Mouse (Mus musculus) forebrain, embryonic 11.5 days (tissue): ENCODE measurements around the gene Cnr1. TPM values are rescaled to one million over a fixed set of nuclear protein-coding genes. Genes with fewer than 3 reads are reported as not detected.
A peak's percentile ranks its signal among the peaks of the same experiment; 100 is the strongest.

Experiments
- ATAC-seq: fragments of 200-750 bp; cut with Nextera tagmentation; replicated peaks from 2 replicates; pipeline ENCODE4 v1.8.0; 2017; ENCODE audit warnings: moderate TSS enrichment; ENCODE audit not compliant: low FRiP score
- DNase-seq: peaks from one replicate; pipeline ENCODE4 v3.0.0-alpha.2; 2017; ENCODE audit warnings: low spot score
- H3K27ac ChIP-seq: fragments of 300-500 bp; sonication (generic); 2 replicates; pipeline ENCODE4 v1.5.1; 2014; ENCODE audit warnings: low read depth, low read length
- H3K27me3 ChIP-seq: fragments of 300-500 bp; sonication (generic); 2 replicates; pipeline ENCODE4 v1.6.1; 2014; ENCODE audit warnings: mild to moderate bottlenecking, low read length, mixed read lengths; ENCODE audit not compliant: control insufficient read depth, insufficient read depth
- H3K36me3 ChIP-seq: fragments of 300-500 bp; sonication (generic); 2 replicates; pipeline ENCODE4 v1.6.1; 2014; ENCODE audit warnings: mild to moderate bottlenecking, low read length, moderate library complexity, mixed read lengths; ENCODE audit not compliant: control insufficient read depth, insufficient read depth
- H3K4me1 ChIP-seq: fragments of 300-500 bp; sonication (generic); replicated peaks from 2 replicates; pipeline ENCODE4 v1.6.1; 2014; ENCODE audit warnings: low read length, mixed read lengths; ENCODE audit not compliant: control insufficient read depth, insufficient read depth
- H3K4me2 ChIP-seq: fragments of 300-500 bp; sonication (generic); 2 replicates; pipeline ENCODE4 v1.6.1; 2014; ENCODE audit warnings: low read depth, mild to moderate bottlenecking, low read length, moderate library complexity, mixed read lengths; ENCODE audit not compliant: severe bottlenecking
- H3K4me3 ChIP-seq: fragments of 300-500 bp; sonication (generic); 2 replicates; pipeline ENCODE4 v1.5.1; 2014; ENCODE audit warnings: low read depth, low read length
- H3K9ac ChIP-seq: fragments of 300-500 bp; sonication (generic); 2 replicates; pipeline ENCODE4 v1.6.1; 2014; ENCODE audit warnings: low read length
- H3K9me3 ChIP-seq: fragments of 300-500 bp; sonication (generic); 2 replicates; pipeline ENCODE4 v1.6.1; 2016; ENCODE audit warnings: low read length, mixed read lengths; ENCODE audit not compliant: control insufficient read depth
- WGBS: fragments of 180-500 bp; shearing (Covaris S2); extraction: QIAGEN DNeasy Blood & Tissue Kit; methylation state at CpG from one replicate; pipeline ENCODE4 v1.1.7; 2014; 5-methylcytosine and 5-hydroxymethylcytosine counted together
- polyA plus RNA-seq: library from polyadenylated mRNA; unstranded; fragments of >200 nt; fragmentation: Nextera tagmentation; extraction: Ambion mirVana; gene quantifications from 2 replicates; pipeline ENCODE4 v1.2.1, GENCODE M21; 2014

Gene Cnr1
- polyA plus RNA-seq = 14.9 and 16.1 TPM in 2 replicates

DNA sequence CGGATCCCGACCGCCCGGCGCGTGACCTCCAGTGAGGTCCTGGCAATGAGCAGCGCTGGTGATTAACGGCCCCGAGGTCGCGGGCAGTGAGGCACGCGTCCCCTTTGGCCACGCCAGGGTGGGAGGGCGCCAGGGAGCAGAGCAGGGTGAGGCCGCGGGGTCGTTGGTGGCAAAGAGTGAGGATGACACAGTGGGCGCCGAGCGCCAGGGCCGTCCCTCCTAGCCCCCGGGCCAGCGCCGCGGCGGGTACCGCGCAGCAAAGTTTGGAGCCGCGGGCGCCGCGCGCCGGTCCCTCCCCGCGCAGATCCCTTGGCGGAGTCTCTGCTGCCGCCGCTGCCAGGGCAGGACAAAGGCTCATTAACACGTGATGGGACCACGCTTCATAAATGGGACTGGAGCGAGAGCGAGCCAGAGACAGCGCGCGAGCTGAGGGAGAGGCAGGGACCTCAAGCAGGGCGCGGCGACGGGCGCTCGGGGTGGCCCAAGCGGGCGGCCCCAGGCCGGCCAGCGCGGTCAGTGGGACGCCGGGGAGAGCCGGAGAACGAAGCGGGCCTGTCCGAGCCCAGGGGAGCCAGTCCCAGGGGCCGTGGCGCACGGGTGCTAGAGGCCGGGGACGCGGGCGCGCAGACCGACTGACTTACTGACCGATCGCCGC is at the start of gene Cnr1:
Cnr1 (plus strand) TSS at position 360 of the 655 bp plus-strand sequence.
- peaks cover 27% of the 10 kb centered on the region for H3K27me3 ChIP-seq
- WGBS = under 1% methylated on average over 65 of the region's 77 CpGs

DNA sequence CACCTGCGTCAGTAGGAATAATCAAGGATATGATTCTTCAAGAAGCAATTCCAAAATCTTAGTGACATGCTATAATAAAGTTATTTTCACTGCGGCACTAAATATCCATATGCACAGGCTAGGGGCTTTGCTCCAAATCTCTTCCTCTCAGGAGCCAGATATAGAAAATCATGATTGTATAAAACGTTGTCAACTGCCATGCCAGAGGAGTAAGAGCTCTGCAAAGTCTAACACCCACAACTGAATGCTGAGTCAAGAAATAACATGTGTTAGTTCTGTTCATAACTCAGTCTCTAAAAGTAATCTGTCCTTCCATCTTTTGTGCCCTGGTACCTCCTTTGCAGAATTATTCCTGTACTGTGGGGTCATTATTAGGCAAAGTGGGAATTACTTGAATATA is 44.4 kb upstream of the Cnr1 start:
- no peaks in the 10 kb centered on the region for H3K27me3 ChIP-seq
- no peaks in the 10 kb centered on the region for H3K9me3 ChIP-seq
- no peaks in the 10 kb centered on the region for H3K36me3 ChIP-seq
- no peak overlapping the region for H3K9ac ChIP-seq
- no peak overlapping the region for H3K4me2 ChIP-seq
- WGBS = 89% methylated on average over 3 of the region's 3 CpGs
- no peaks in the 10 kb centered on the region for H3K4me1 ChIP-seq
- H3K27ac ChIP-seq = no peak overlapping the region
- no peak overlapping the region for H3K4me3 ChIP-seq
- DNase-seq (no peak), ATAC-seq (no peak)

More for the DNA sequence above, at the start of gene Cnr1:
- H3K9me3 ChIP-seq = no peaks in the 10 kb centered on the region
- peak; percentile 85 for DNase-seq
- H3K9ac ChIP-seq = peak within 1 kb of the TSS; percentile 77
- H3K36me3 ChIP-seq = no peaks in the 10 kb centered on the region
- peak within 1 kb of the TSS; percentile 55 for H3K4me3 ChIP-seq
- peak within 1 kb of the TSS; percentile 89 for H3K4me2 ChIP-seq
- peak; percentile 93 for ATAC-seq
- H3K4me1 ChIP-seq = no peaks in the 10 kb centered on the region; the same call in 1 of the 2 replicates
- H3K27ac ChIP-seq = peak within 1 kb of the TSS; percentile 81

GRCm38 (mm10) chr4:33886026-33886425 is 38.4 kb upstream of the Cnr1 start:
- Histone ChIP-seq H3K9ac (no peak overlapping the region), H3K27me3 (no peaks in the 10 kb centered on the region), H3K4me2 (no peak overlapping the region), H3K36me3 (no peaks in the 10 kb centered on the region), H3K9me3 (no peaks in the 10 kb centered on the region), H3K4me3 (no peak overlapping the region), H3K4me1 (no peaks in the 10 kb centered on the region), H3K27ac (no peak overlapping the region)
- ATAC-seq (no peak), DNase-seq (no peak)
- 88% methylated on average over 3 of the region's 3 CpGs for WGBS

GRCm38 (mm10) chr4:33889976-33890375 is 34.4 kb upstream of the Cnr1 start:
- Histone ChIP-seq H3K27me3 (no peaks in the 10 kb centered on the region), H3K9ac (no peak overlapping the region), H3K4me3 (no peak overlapping the region), H3K9me3 (no peaks in the 10 kb centered on the region), H3K4me1 (no peaks in the 10 kb centered on the region), H3K36me3 (no peaks in the 10 kb centered on the region), H3K4me2 (no peak overlapping the region), H3K27ac (no peak overlapping the region)
- WGBS = 96% methylated on average over 2 of the region's 2 CpGs
- no peak for DNase-seq
- no peak for ATAC-seq

- Histone ChIP-seq H3K9ac (no peak overlapping the region), H3K27ac (no peak overlapping the region), H3K27me3 (no peaks in the 10 kb centered on the region), H3K4me3 (no peak overlapping the region), H3K9me3 (no peaks in the 10 kb centered on the region), H3K4me1 (no peaks in the 10 kb centered on the region), H3K36me3 (no peaks in the 10 kb centered on the region), H3K4me2 (no peak overlapping the region)
- ATAC-seq (no peak), DNase-seq (no peak)
- 82% methylated on average over 7 of the region's 7 CpGs for WGBS
These were observed 32.1 kb upstream of the Cnr1 start for GRCm38 (mm10) chr4:33892178-33892869.

- no peaks in the 10 kb centered on the region for H3K27me3 ChIP-seq
- WGBS = 83% methylated on average over 7 of the region's 7 CpGs
- H3K9me3 ChIP-seq = no peaks in the 10 kb centered on the region
- no peak overlapping the region for H3K4me3 ChIP-seq
- DNase-seq = peak; percentile 42
- H3K36me3 ChIP-seq = no peaks in the 10 kb centered on the region
- no peak overlapping the region for H3K4me2 ChIP-seq
- H3K4me1 ChIP-seq = no peaks in the 10 kb centered on the region
- no peak for ATAC-seq
- no peak overlapping the region for H3K9ac ChIP-seq
- H3K27ac ChIP-seq = no peak overlapping the region
These were observed 30.6 kb upstream of the Cnr1 start for GRCm38 (mm10) chr4:33893841-33894240.

- Histone ChIP-seq H3K9ac (no peak overlapping the region), H3K27ac (no peak overlapping the region), H3K27me3 (no peaks in the 10 kb centered on the region), H3K4me2 (no peak overlapping the region), H3K4me3 (no peak overlapping the region), H3K4me1 (no peaks in the 10 kb centered on the region), H3K9me3 (no peaks in the 10 kb centered on the region), H3K36me3 (no peaks in the 10 kb centered on the region)
- no peak for DNase-seq
- 84% methylated on average over 8 of the region's 8 CpGs for WGBS
- ATAC-seq = no peak
These were observed 29.3 kb upstream of the Cnr1 start for GRCm38 (mm10) chr4:33895046-33895445.

DNA sequence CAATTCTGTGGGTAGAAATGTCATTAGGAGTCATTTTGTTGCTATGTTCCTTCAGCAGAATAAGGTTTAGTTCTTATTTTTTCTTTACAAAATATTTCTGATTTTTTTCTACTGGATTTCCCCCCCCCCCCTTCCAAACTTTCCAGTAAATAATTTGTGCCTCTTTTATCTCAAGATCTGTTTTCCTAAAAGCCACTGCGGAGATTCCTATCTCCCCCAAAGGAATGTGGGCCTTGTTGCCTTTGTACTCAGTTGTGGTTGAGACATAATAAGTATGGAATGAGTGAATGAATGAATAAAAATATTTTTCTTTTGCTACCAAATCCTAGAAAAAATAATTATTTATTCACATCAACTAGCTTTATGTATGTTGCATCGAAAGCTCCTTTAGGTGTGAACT is 28.9 kb upstream of the Cnr1 start:
- ATAC-seq (no peak), DNase-seq (no peak)
- Histone ChIP-seq H3K4me1 (no peaks in the 10 kb centered on the region), H3K4me3 (no peak overlapping the region), H3K27ac (no peak overlapping the region), H3K9me3 (no peaks in the 10 kb centered on the region), H3K4me2 (no peak overlapping the region), H3K27me3 (no peaks in the 10 kb centered on the region), H3K36me3 (no peaks in the 10 kb centered on the region), H3K9ac (no peak overlapping the region)
- 92% methylated on average over 2 of the region's 2 CpGs for WGBS

- no peak overlapping the region for H3K4me3 ChIP-seq
- ATAC-seq = no peak
- H3K9me3 ChIP-seq = no peaks in the 10 kb centered on the region
- H3K36me3 ChIP-seq = no peaks in the 10 kb centered on the region
- no peaks in the 10 kb centered on the region for H3K4me1 ChIP-seq
- H3K27ac ChIP-seq = no peak overlapping the region
- 79% methylated on average over 3 of the region's 3 CpGs for WGBS
- H3K27me3 ChIP-seq = no peaks in the 10 kb centered on the region
- no peak overlapping the region for H3K4me2 ChIP-seq
- no peak for DNase-seq
- H3K9ac ChIP-seq = no peak overlapping the region
These were observed 22.7 kb upstream of the Cnr1 start for GRCm38 (mm10) chr4:33901659-33902058.
